Mouse (Mus musculus): ENCODE results near the gene Enc1. TPM values are rescaled to one million over a fixed set of nuclear protein-coding genes. Genes with fewer than 3 reads are reported as not detected.

The Enc1 gene
- polyA plus RNA-seq (2015; fragmentation: Nextera tagmentation; extraction: Ambion mirVana), result 13.7 and 14.3 TPM in 2 replicates

DNA sequence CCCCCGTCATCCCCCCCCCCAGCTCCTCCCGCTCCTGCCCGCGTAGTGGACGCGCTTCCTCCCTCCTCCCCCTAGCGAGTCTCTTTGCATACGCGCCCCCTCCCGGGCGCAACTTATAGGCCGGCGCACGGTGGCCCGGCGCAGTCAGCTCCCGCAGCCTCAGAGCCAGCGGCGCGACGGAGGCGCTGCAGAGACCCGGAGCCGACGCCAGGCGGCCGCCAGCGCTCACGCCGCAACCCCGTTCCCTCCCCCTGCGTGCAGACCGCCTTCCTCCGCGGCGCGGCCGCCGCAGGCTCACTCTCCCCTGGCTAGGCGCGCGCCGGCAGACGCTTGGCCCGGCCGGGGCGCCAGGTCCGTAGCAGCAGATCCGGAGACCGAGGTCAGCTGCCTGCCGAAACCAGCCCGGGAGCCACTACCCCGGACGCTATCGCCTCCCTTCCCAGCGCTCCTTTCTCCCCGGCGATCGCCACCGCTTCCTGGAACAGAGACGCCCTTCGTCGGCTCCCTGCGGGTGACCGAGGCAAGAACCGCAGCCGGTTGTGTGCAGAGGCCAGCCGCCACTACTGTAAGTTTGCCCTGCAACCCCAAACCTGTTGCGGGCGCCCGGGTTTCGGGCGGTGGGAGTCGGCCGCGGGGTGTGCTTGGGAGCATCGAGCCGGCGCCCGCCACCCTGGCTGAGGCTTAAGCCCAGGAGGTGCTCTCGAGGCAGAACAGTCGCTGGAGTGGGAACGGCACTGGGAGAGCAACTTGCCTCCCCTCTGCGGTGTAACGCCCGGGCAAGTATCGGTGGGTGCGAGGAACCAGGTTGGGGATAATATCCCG is at the start of gene Enc1:
Gene Enc1 (plus strand): TSS at position 141 of the 822 bp plus-strand sequence.
- WGBS, result under 1% methylated on average over 72 of the region's 89 CpGs

DNA sequence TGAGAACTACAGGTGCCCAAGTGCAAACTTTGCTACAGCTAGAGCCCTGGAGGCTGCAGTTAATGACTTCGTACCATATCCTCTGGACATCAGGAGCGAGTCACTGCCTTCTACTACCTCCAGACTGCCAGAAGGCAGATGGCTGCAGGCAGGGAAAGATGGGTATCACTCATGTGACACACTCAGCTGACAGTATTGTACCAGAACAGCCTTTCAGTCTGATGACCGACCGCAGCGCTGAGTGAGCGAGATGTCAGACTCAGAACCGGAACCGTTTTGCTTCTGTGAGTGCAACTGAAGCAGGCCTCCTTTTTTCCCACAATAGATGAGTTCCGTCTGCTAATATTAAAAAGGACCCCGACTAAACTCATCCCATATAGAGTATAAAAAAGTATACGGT is 48.3 kb upstream of the Enc1 start:
- no peak overlapping the region for H3K4me3 ChIP-seq (ENCODE audit: low read length)
- H3K4me2 ChIP-seq (replicated peaks; ENCODE audit: low read depth, low read length), result no peak overlapping the region
- no peak for ATAC-seq (ENCODE audit: low FRiP score, low TSS enrichment)
- H3K9ac ChIP-seq (replicated peaks; ENCODE audit: low read length), result no peak overlapping the region
- no peak overlapping the region for H3K27ac ChIP-seq (ENCODE audit: low read length)
- 0 out of 2 replicates have a peak, but pooled peaks cover 3% of the 10 kb centered on the region for H3K4me1 ChIP-seq (ENCODE audit: insufficient read depth, low read length)
- no peaks in the 10 kb centered on the region for H3K27me3 ChIP-seq (ENCODE audit: insufficient read depth, low read length)
- no peaks in the 10 kb centered on the region for H3K9me3 ChIP-seq (ENCODE audit: low read length)
- H3K36me3 ChIP-seq (ENCODE audit: insufficient read depth, low read length), result no peaks in the 10 kb centered on the region
- WGBS, result 86% methylated on average over 11 of the region's 11 CpGs

More for the DNA sequence above, at the start of gene Enc1:
- Histone ChIP-seq H3K27ac (ENCODE audit: low read length) (peak within 1 kb of the TSS; percentile 96), H3K4me2 (replicated peaks; ENCODE audit: low read depth, low read length) (peak within 1 kb of the TSS; percentile 77), H3K9ac (replicated peaks; ENCODE audit: low read length) (peak within 1 kb of the TSS; percentile 94), H3K4me1 (ENCODE audit: insufficient read depth, low read length) (peaks cover 60% of the 10 kb centered on the region), H3K27me3 (ENCODE audit: insufficient read depth, low read length) (no peaks in the 10 kb centered on the region), H3K9me3 (ENCODE audit: low read length) (no peaks in the 10 kb centered on the region), H3K4me3 (ENCODE audit: low read length) (peak within 1 kb of the TSS; percentile 93), H3K36me3 (ENCODE audit: insufficient read depth, low read length) (peaks cover 15% of the 10 kb centered on the region)
- ATAC-seq (ENCODE audit: low FRiP score, low TSS enrichment), result peak; percentile 94

DNA sequence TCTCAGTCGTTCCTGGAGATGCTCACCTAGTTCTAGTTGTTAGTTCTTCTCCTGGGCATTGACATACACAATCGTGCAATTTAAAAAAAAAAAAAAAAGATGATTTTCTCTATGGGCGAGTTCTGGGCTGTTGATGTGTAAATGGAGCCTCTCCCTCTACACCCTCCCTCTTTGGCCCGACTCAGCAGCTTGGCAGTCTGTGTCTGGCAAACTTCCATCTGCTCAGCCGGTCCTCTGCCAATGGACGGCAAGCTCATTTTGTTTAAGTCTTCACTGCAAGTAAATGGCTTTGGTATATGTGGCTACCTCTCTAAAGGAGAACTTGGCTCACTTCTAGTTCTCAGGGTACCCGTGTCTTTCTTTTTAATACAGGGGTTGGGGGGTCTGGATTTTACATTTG is 47.5 kb upstream of the Enc1 start:
- H3K9ac ChIP-seq (replicated peaks; ENCODE audit: low read length), result no peak overlapping the region
- H3K27ac ChIP-seq (ENCODE audit: low read length), result no peak overlapping the region
- H3K36me3 ChIP-seq (ENCODE audit: insufficient read depth, low read length), result no peaks in the 10 kb centered on the region
- WGBS, result 71% methylated on average over 7 of the region's 7 CpGs
- H3K4me1 ChIP-seq (ENCODE audit: insufficient read depth, low read length), result 0 out of 2 replicates have a peak, but pooled peaks cover 5% of the 10 kb centered on the region
- H3K4me3 ChIP-seq (ENCODE audit: low read length), result no peak overlapping the region
- H3K27me3 ChIP-seq (ENCODE audit: insufficient read depth, low read length), result no peaks in the 10 kb centered on the region
- no peak overlapping the region for H3K4me2 ChIP-seq (replicated peaks; ENCODE audit: low read depth, low read length)
- no peak for ATAC-seq (ENCODE audit: low FRiP score, low TSS enrichment)
- H3K9me3 ChIP-seq (ENCODE audit: low read length), result no peaks in the 10 kb centered on the region

DNA sequence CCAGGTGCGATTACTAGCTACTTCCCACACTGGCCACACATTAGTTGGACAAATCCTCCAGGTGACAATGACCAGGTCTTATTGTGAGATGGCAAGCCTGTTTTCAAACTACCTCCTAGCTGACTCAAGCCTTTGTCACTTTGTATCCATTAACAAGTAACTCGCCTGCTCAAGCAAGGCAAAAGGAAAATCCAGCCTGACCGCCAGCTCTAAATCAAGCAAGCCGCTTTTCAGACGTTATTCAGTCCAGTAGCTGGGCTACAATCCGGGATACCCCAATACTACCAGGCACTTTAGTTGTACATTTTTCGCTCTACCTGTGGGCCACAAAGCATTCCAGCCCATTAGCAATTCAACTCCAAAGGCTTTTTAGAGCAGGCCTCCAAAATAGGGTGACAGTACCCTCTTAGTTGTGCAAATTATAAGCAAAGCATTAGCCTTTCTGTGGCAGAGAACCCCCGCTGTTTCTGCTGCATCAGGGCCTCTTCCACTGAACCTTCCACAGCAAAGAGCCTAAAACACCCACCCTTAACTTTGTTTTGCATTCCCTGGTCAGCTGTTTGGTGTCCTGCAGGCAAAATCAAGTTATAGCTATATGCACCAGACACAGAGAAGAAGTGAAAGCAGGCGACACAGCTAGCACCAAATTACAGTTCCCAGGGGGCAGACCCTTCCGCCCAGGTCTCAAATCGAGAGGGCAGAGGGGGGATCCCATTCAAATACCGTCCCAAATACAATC is 44.5 kb upstream of the Enc1 start:
- no peak for ATAC-seq (ENCODE audit: low FRiP score, low TSS enrichment)

DNA sequence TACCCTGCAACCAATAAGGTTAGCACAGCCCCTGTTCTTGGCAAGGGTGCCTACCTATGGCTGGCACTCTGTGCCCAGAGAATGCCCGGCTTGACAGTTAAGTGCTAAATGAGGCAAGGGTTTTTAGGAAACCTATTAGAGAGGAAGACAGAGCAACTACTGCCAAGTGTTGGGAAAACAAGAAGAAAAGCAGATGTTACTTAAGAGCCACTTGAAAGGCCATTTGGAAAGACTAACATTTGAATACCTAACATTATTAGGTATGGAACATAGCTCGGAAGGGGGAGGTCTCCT is 44.0 kb upstream of the Enc1 start:
- WGBS, result 91% methylated on average over 2 of the region's 2 CpGs

More for the DNA sequence above, 44.5 kb upstream of the Enc1 start:
- Histone ChIP-seq H3K4me3 (ENCODE audit: low read length) (no peak overlapping the region), H3K36me3 (ENCODE audit: insufficient read depth, low read length) (no peaks in the 10 kb centered on the region), H3K9ac (replicated peaks; ENCODE audit: low read length) (0 out of 2 replicates have a peak overlapping the region, but pooled peaks have one; percentile 29), H3K27me3 (ENCODE audit: insufficient read depth, low read length) (no peaks in the 10 kb centered on the region), H3K4me2 (replicated peaks; ENCODE audit: low read depth, low read length) (no peak overlapping the region), H3K4me1 (ENCODE audit: insufficient read depth, low read length) (0 out of 2 replicates have a peak, but pooled peaks cover 5% of the 10 kb centered on the region), H3K27ac (ENCODE audit: low read length) (no peak overlapping the region), H3K9me3 (ENCODE audit: low read length) (no peaks in the 10 kb centered on the region)
- WGBS, result 66% methylated on average over 12 of the region's 12 CpGs

DNA sequence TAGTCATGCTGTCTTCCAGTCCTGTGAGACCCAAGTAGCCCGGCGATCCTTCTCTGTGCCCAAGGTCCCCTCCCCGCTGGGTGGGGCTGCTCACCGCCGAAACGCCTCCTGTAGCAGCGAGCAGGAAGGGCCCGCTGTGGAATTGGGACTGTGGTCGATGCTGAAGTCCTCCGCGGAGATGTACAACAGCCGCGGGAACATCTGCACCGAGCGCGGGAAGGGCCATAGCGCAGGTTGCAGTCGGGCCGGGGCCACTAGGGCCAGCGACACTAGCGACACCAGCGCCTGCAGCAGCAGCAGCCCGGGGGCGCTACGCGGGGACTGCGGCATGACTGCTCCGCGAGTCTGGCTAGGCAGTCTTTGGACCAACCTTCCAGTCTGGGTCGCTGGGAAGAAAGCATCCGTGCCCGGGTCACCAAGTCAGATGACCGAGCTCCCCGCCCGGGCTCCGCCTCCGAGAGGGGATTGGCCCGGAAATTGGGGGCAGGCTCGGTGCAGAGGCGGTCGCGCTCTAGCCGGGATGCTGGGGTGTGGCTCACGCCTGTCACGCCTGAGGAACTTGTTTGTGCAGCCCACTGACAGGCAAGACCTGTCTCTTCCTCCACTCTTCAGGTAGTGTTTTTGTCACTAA is 42.9 kb upstream of the Enc1 start, which contains the start of gene Hexb:
Gene Hexb (minus strand): TSS at position 426 of the 631 bp plus-strand sequence.
- Histone ChIP-seq H3K4me1 (ENCODE audit: insufficient read depth, low read length) (0 out of 2 replicates have a peak, but pooled peaks cover 5% of the 10 kb centered on the region), H3K36me3 (ENCODE audit: insufficient read depth, low read length) (no peaks in the 10 kb centered on the region), H3K27ac (ENCODE audit: low read length) (peak within 1 kb of the TSS; percentile 77), H3K27me3 (ENCODE audit: insufficient read depth, low read length) (no peaks in the 10 kb centered on the region), H3K4me2 (replicated peaks; ENCODE audit: low read depth, low read length) (peak within 1 kb of the TSS; percentile 83), H3K9me3 (ENCODE audit: low read length) (no peaks in the 10 kb centered on the region), H3K9ac (replicated peaks; ENCODE audit: low read length) (peak within 1 kb of the TSS; percentile 70), H3K4me3 (ENCODE audit: low read length) (peak within 1 kb of the TSS; percentile 70)
- ATAC-seq (ENCODE audit: low FRiP score, low TSS enrichment), result peak; percentile 96
- under 1% methylated on average over 45 of the region's 45 CpGs for WGBS

More for the DNA sequence above, 44.0 kb upstream of the Enc1 start:
- H3K9me3 ChIP-seq (ENCODE audit: low read length), result no peaks in the 10 kb centered on the region
- no peak overlapping the region for H3K4me3 ChIP-seq (ENCODE audit: low read length)
- no peak overlapping the region for H3K4me2 ChIP-seq (replicated peaks; ENCODE audit: low read depth, low read length)
- H3K27me3 ChIP-seq (ENCODE audit: insufficient read depth, low read length), result no peaks in the 10 kb centered on the region
- H3K36me3 ChIP-seq (ENCODE audit: insufficient read depth, low read length), result no peaks in the 10 kb centered on the region
- no peak overlapping the region for H3K27ac ChIP-seq (ENCODE audit: low read length)
- ATAC-seq (ENCODE audit: low FRiP score, low TSS enrichment), result no peak
- H3K4me1 ChIP-seq (ENCODE audit: insufficient read depth, low read length), result 0 out of 2 replicates have a peak, but pooled peaks cover 5% of the 10 kb centered on the region
- H3K9ac ChIP-seq (replicated peaks; ENCODE audit: low read length), result 0 out of 2 replicates have a peak overlapping the region, but pooled peaks have one; percentile 29

DNA sequence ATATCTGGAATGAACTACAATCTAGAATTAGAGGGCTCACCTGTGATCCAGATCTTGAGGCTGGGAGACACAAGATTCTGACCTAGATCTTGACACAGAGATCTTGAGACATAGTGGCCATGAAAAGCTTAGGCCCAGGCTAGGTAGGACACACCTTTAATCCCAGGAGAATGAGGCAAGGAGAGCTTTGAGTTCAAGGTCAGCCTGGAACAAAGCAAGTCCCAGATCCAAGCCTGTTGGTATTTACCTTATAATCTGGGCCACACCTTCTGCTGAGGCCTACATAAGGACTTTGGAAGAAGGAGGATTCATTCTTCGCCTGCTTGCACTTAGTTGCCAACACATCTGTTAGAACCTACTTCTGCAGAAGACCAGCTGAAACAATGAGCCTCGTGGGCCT is 41.8 kb upstream of the Enc1 start:
- H3K27me3 ChIP-seq (ENCODE audit: insufficient read depth, low read length), result no peaks in the 10 kb centered on the region
- no peak overlapping the region for H3K27ac ChIP-seq (ENCODE audit: low read length)
- ATAC-seq (ENCODE audit: low FRiP score, low TSS enrichment), result no peak
- no peak overlapping the region for H3K9ac ChIP-seq (replicated peaks; ENCODE audit: low read length)
- H3K4me1 ChIP-seq (ENCODE audit: insufficient read depth, low read length), result 0 out of 2 replicates have a peak, but pooled peaks cover 5% of the 10 kb centered on the region
- H3K36me3 ChIP-seq (ENCODE audit: insufficient read depth, low read length), result no peaks in the 10 kb centered on the region
- H3K4me3 ChIP-seq (ENCODE audit: low read length), result no peak overlapping the region
- WGBS, result 83% methylated on average over 2 of the region's 2 CpGs
- no peaks in the 10 kb centered on the region for H3K9me3 ChIP-seq (ENCODE audit: low read length)
- no peak overlapping the region for H3K4me2 ChIP-seq (replicated peaks; ENCODE audit: low read depth, low read length)

DNA sequence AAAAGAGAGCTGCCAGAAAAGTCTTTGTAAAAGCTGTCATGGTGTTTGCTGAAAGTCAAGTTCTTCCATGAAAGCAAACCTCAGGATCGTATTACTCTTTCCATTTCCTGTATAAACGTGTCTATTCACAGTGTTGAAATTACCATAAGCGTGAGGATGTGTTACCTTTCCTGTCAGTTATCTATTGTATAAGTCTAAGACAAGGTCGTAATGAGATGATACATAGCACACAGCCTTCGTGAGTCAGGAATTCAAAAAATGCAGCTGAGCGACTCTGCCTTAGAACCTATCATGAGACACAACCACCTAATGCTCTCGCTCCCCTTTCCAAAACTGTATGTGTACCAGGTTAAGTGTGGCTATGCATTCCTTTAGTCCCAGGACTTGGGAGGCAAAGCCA is 39.8 kb upstream of the Enc1 start:
- Histone ChIP-seq H3K4me3 (ENCODE audit: low read length) (no peak overlapping the region), H3K9me3 (ENCODE audit: low read length) (no peaks in the 10 kb centered on the region), H3K27ac (ENCODE audit: low read length) (no peak overlapping the region), H3K36me3 (ENCODE audit: insufficient read depth, low read length) (no peaks in the 10 kb centered on the region), H3K27me3 (ENCODE audit: insufficient read depth, low read length) (no peaks in the 10 kb centered on the region), H3K9ac (replicated peaks; ENCODE audit: low read length) (no peak overlapping the region), H3K4me1 (ENCODE audit: insufficient read depth, low read length) (peaks cover 9% of the 10 kb centered on the region; the same call in 1 of the 2 replicates), H3K4me2 (replicated peaks; ENCODE audit: low read depth, low read length) (no peak overlapping the region)
- 52% methylated on average over 7 of the region's 7 CpGs for WGBS
- no peak for ATAC-seq (ENCODE audit: low FRiP score, low TSS enrichment)

DNA sequence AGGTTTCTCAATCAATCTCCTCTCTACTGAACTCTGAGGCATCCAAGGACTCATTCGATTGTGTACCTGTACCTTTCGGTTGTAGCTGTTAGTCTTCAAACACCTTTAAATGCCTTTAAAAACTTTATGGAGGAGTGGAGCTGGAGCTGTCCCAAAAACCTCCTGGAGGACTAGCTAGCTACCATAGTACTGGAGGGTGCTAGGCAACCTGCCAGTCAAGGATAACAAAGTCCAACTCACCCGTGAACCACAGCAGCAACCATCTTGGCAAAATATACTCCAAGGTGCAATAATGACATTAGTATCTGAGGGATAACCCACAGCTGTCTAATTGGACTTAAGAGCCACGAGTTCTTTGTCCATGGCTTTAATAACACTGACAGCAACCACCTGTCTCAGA is 39.0 kb upstream of the Enc1 start:
- Histone ChIP-seq H3K4me3 (ENCODE audit: low read length) (no peak overlapping the region), H3K9ac (replicated peaks; ENCODE audit: low read length) (no peak overlapping the region), H3K27me3 (ENCODE audit: insufficient read depth, low read length) (no peaks in the 10 kb centered on the region), H3K4me1 (ENCODE audit: insufficient read depth, low read length) (peaks cover 9% of the 10 kb centered on the region; the same call in 1 of the 2 replicates), H3K4me2 (replicated peaks; ENCODE audit: low read depth, low read length) (no peak overlapping the region), H3K9me3 (ENCODE audit: low read length) (no peaks in the 10 kb centered on the region), H3K27ac (ENCODE audit: low read length) (no peak overlapping the region), H3K36me3 (ENCODE audit: insufficient read depth, low read length) (no peaks in the 10 kb centered on the region)
- WGBS, result 73% methylated on average over 4 of the region's 4 CpGs
- no peak for ATAC-seq (ENCODE audit: low FRiP score, low TSS enrichment)

Data from kidney, embryonic 16.5 days (tissue).